Mouse (Mus musculus): ENCODE data around the gene Tent4a. TPM values are rescaled to one million over a fixed set of nuclear protein-coding genes. Genes with fewer than 3 reads are reported as not detected.
"Not testable (repeated sequence)": the region's sequence is repeated elsewhere in the genome, so short reads cannot be mapped to it uniquely, and the experiment has no call there.

Gene Tent4a
- polyA plus RNA-seq (2012; rRNA removed) = 6.2 and 6.4 TPM in 2 replicates

- Histone ChIP-seq H3K4me1 (ENCODE audit: control insufficient read depth, insufficient read depth, low read length) (peaks cover 16% of the 10 kb centered on the region), H3K4me3 (ENCODE audit: control insufficient read depth, low read depth, low read length) (peak within 1 kb of the TSS; percentile 93), H3K36me3 (ENCODE audit: control insufficient read depth, insufficient read depth, low read length) (no peaks in the 10 kb centered on the region), H3K27ac (ENCODE audit: control insufficient read depth, insufficient read depth, low read depth, low read length) (peak within 1 kb of the TSS; percentile 77), H3K27me3 (ENCODE audit: control insufficient read depth, insufficient read depth, low read length) (no peaks in the 10 kb centered on the region)
- TF ChIP-seq POLR2A (IDR thresholded peaks at IDR 0.05; ENCODE audit: control insufficient read depth, low read depth, low read length) = no peak
- no peak for TF ChIP-seq CTCF (IDR thresholded peaks at IDR 0.05; ENCODE audit: control insufficient read depth, insufficient read depth, insufficient replicate concordance, low read depth, low read length)
These were observed at the start of gene Tent4a for GRCm38 (mm10) chr13:69534334-69534653. Tent4a (minus strand) TSS chr13:69534617.

- no peak for TF ChIP-seq POLR2A (IDR thresholded peaks at IDR 0.05; ENCODE audit: control insufficient read depth, low read depth, low read length)
- no peak for TF ChIP-seq CTCF (IDR thresholded peaks at IDR 0.05; ENCODE audit: control insufficient read depth, insufficient read depth, insufficient replicate concordance, low read depth, low read length)
- Histone ChIP-seq H3K27me3 (ENCODE audit: control insufficient read depth, insufficient read depth, low read length) (no peaks in the 10 kb centered on the region), H3K27ac (ENCODE audit: control insufficient read depth, insufficient read depth, low read depth, low read length) (no peak overlapping the region), H3K4me1 (ENCODE audit: control insufficient read depth, insufficient read depth, low read length) (no peaks in the 10 kb centered on the region), H3K36me3 (ENCODE audit: control insufficient read depth, insufficient read depth, low read length) (no peaks in the 10 kb centered on the region), H3K4me3 (ENCODE audit: control insufficient read depth, low read depth, low read length) (no peak overlapping the region)
These were observed 49.2 kb upstream of the Tent4a start for GRCm38 (mm10) chr13:69583591-69583990.

- no peaks in the 10 kb centered on the region for H3K27me3 ChIP-seq (ENCODE audit: control insufficient read depth, insufficient read depth, low read length)
- no peak overlapping the region for H3K4me3 ChIP-seq (ENCODE audit: control insufficient read depth, low read depth, low read length)
- H3K27ac ChIP-seq (ENCODE audit: control insufficient read depth, insufficient read depth, low read depth, low read length) = no peak overlapping the region
- TF ChIP-seq POLR2A (IDR thresholded peaks at IDR 0.05; ENCODE audit: control insufficient read depth, low read depth, low read length) (no peak), CTCF (IDR thresholded peaks at IDR 0.05; ENCODE audit: control insufficient read depth, insufficient read depth, insufficient replicate concordance, low read depth, low read length) (no peak)
- no peaks in the 10 kb centered on the region for H3K36me3 ChIP-seq (ENCODE audit: control insufficient read depth, insufficient read depth, low read length)
- no peaks in the 10 kb centered on the region for H3K4me1 ChIP-seq (ENCODE audit: control insufficient read depth, insufficient read depth, low read length)
These were observed 48.0 kb upstream of the Tent4a start for GRCm38 (mm10) chr13:69582411-69582810.

- Histone ChIP-seq H3K27me3 (ENCODE audit: control insufficient read depth, insufficient read depth, low read length) (no peaks in the 10 kb centered on the region), H3K36me3 (ENCODE audit: control insufficient read depth, insufficient read depth, low read length) (no peaks in the 10 kb centered on the region), H3K4me3 (ENCODE audit: control insufficient read depth, low read depth, low read length) (no peak overlapping the region), H3K27ac (ENCODE audit: control insufficient read depth, insufficient read depth, low read depth, low read length) (no peak overlapping the region), H3K4me1 (ENCODE audit: control insufficient read depth, insufficient read depth, low read length) (no peaks in the 10 kb centered on the region; the same call in none of the 2 replicates)
- TF ChIP-seq POLR2A (IDR thresholded peaks at IDR 0.05; ENCODE audit: control insufficient read depth, low read depth, low read length) = no peak
- TF ChIP-seq CTCF (IDR thresholded peaks at IDR 0.05; ENCODE audit: control insufficient read depth, insufficient read depth, insufficient replicate concordance, low read depth, low read length) = no peak
These were observed 42.9 kb upstream of the Tent4a start for GRCm38 (mm10) chr13:69577181-69577834.

- H3K27me3 ChIP-seq (ENCODE audit: control insufficient read depth, insufficient read depth, low read length) = no peaks in the 10 kb centered on the region
- H3K4me1 ChIP-seq (ENCODE audit: control insufficient read depth, insufficient read depth, low read length) = no peaks in the 10 kb centered on the region; the same call in none of the 2 replicates
- no peak overlapping the region for H3K27ac ChIP-seq (ENCODE audit: control insufficient read depth, insufficient read depth, low read depth, low read length)
- no peaks in the 10 kb centered on the region for H3K36me3 ChIP-seq (ENCODE audit: control insufficient read depth, insufficient read depth, low read length)
- no peak for TF ChIP-seq POLR2A (IDR thresholded peaks at IDR 0.05; ENCODE audit: control insufficient read depth, low read depth, low read length)
- no peak for TF ChIP-seq CTCF (IDR thresholded peaks at IDR 0.05; ENCODE audit: control insufficient read depth, insufficient read depth, insufficient replicate concordance, low read depth, low read length)
- no peak overlapping the region for H3K4me3 ChIP-seq (ENCODE audit: control insufficient read depth, low read depth, low read length)
These were observed 42.3 kb upstream of the Tent4a start for GRCm38 (mm10) chr13:69576676-69577075.

GRCm38 (mm10) chr13:69572594-69572993 lies 38.2 kb upstream of the Tent4a start:
- Histone ChIP-seq H3K27ac (ENCODE audit: control insufficient read depth, insufficient read depth, low read depth, low read length) (no peak overlapping the region), H3K4me3 (ENCODE audit: control insufficient read depth, low read depth, low read length) (no peak overlapping the region), H3K27me3 (ENCODE audit: control insufficient read depth, insufficient read depth, low read length) (no peaks in the 10 kb centered on the region), H3K36me3 (ENCODE audit: control insufficient read depth, insufficient read depth, low read length) (no peaks in the 10 kb centered on the region), H3K4me1 (ENCODE audit: control insufficient read depth, insufficient read depth, low read length) (no peaks in the 10 kb centered on the region; the same call in none of the 2 replicates)
- TF ChIP-seq CTCF (IDR thresholded peaks at IDR 0.05; ENCODE audit: control insufficient read depth, insufficient read depth, insufficient replicate concordance, low read depth, low read length) (no peak), POLR2A (IDR thresholded peaks at IDR 0.05; ENCODE audit: control insufficient read depth, low read depth, low read length) (no peak)

- TF ChIP-seq CTCF (IDR thresholded peaks at IDR 0.05; ENCODE audit: control insufficient read depth, insufficient read depth, insufficient replicate concordance, low read depth, low read length) (no peak), POLR2A (IDR thresholded peaks at IDR 0.05; ENCODE audit: control insufficient read depth, low read depth, low read length) (no peak)
- Histone ChIP-seq H3K27ac (ENCODE audit: control insufficient read depth, insufficient read depth, low read depth, low read length) (no peak overlapping the region), H3K4me1 (ENCODE audit: control insufficient read depth, insufficient read depth, low read length) (no peaks in the 10 kb centered on the region)
These were observed 34.8 kb upstream of the Tent4a start for GRCm38 (mm10) chr13:69569201-69569600.

GRCm38 (mm10) chr13:69565401-69565800 lies 31.0 kb upstream of the Tent4a start:
- H3K4me1 ChIP-seq (ENCODE audit: control insufficient read depth, insufficient read depth, low read length); H3K27me3 ChIP-seq (ENCODE audit: control insufficient read depth, insufficient read depth, low read length): not testable (repeated sequence)

More at GRCm38 (mm10) chr13:69569201-69569600, 34.8 kb upstream of the Tent4a start:
- Histone ChIP-seq H3K27me3 (ENCODE audit: control insufficient read depth, insufficient read depth, low read length) (no peaks in the 10 kb centered on the region), H3K4me3 (ENCODE audit: control insufficient read depth, low read depth, low read length) (no peak overlapping the region), H3K36me3 (ENCODE audit: control insufficient read depth, insufficient read depth, low read length) (no peaks in the 10 kb centered on the region)

More at GRCm38 (mm10) chr13:69565401-69565800, 31.0 kb upstream of the Tent4a start:
- H3K36me3 ChIP-seq (ENCODE audit: control insufficient read depth, insufficient read depth, low read length); H3K4me3 ChIP-seq (ENCODE audit: control insufficient read depth, low read depth, low read length); H3K27ac ChIP-seq (ENCODE audit: control insufficient read depth, insufficient read depth, low read depth, low read length): not testable (repeated sequence)

All from testis, adult 2 months (tissue).